Mouse (Mus musculus) intestine, embryonic 15.5 days (tissue): Measurements from ENCODE around the gene Vmn1r220. TPM values are rescaled to one million over a fixed set of nuclear protein-coding genes. Genes with fewer than 3 reads are reported as not detected.
A peak's percentile ranks its signal among the peaks of the same experiment; 100 is the strongest.
"Not testable (repeated sequence)": the region's sequence is repeated elsewhere in the genome, so short reads cannot be mapped to it uniquely, and the experiment has no call there.

ENCODE experiments used
- ATAC-seq: fragments of 200-750 bp; cut with Nextera tagmentation; 2 replicates; pipeline ENCODE4 v1.8.0; 2017; ENCODE audit warnings: moderate TSS enrichment, moderate library complexity
- H3K27ac ChIP-seq: fragments of 300-500 bp; sonication (generic); 2 replicates; pipeline ENCODE4 v1.5.1; 2015; ENCODE audit warnings: mild to moderate bottlenecking, inconsistent platforms
- H3K27me3 ChIP-seq: fragments of 300-500 bp; sonication (generic); replicated peaks from 2 replicates; pipeline ENCODE4 v1.6.1; 2015; ENCODE audit warnings: inconsistent platforms
- H3K36me3 ChIP-seq: fragments of 300-500 bp; sonication (generic); 2 replicates; pipeline ENCODE4 v1.6.1; 2015; ENCODE audit warnings: inconsistent platforms
- H3K4me1 ChIP-seq: fragments of 300-500 bp; sonication (generic); replicated peaks from 2 replicates; pipeline ENCODE4 v1.6.1; 2015; ENCODE audit warnings: inconsistent platforms
- H3K4me2 ChIP-seq: fragments of 300-500 bp; sonication (generic); replicated peaks from 2 replicates; pipeline ENCODE4 v1.6.1; 2015; ENCODE audit warnings: mild to moderate bottlenecking, inconsistent platforms
- H3K4me3 ChIP-seq: fragments of 300-500 bp; sonication (generic); replicated peaks from 2 replicates; pipeline ENCODE4 v1.5.1; 2015; ENCODE audit warnings: inconsistent platforms
- H3K9ac ChIP-seq: fragments of 300-500 bp; sonication (generic); 2 replicates; pipeline ENCODE4 v1.6.1; 2015; ENCODE audit warnings: inconsistent platforms
- H3K9me3 ChIP-seq: fragments of 300-500 bp; sonication (generic); 2 replicates; pipeline ENCODE4 v1.6.1; 2016; ENCODE audit warnings: inconsistent platforms
- WGBS: fragments of 180-500 bp; shearing (Covaris S2); methylation state at CpG from one replicate; pipeline ENCODE4 v1.1.7; 2015; 5-methylcytosine and 5-hydroxymethylcytosine counted together
- polyA plus RNA-seq: library from polyadenylated mRNA; unstranded; fragments of >200 nt; fragmentation: Nextera tagmentation; extraction: Ambion mirVana; gene quantifications from 2 replicates; pipeline ENCODE4 v1.2.1, GENCODE M21; 2015

Gene Vmn1r220
- polyA plus RNA-seq: not detected in 2 replicates

DNA sequence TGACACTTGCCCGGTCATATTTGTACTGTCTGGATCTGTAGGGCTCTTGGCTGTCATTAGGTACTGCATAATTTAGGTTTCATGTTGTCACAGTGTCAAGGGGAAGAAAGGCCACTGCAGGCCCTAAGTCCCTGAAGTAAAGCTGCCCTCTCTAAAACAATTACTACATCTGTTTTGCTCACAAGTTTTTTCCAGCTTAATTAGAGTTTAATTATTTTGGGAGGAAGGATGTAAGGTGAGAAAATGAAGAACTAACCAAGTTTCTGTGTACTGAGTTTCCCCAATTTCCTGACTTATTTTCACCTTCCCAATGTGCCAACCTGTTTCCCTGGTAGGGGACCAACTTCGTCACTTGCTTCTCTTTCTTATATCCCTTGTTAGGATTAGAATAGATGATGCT lies at the start of gene Vmn1r220:
Gene Vmn1r220 (minus strand): TSS at position 101 of the 400 bp plus-strand sequence.
- Histone ChIP-seq H3K36me3 (no peaks in the 10 kb centered on the region), H3K4me3 (no peak within 1 kb of the TSS), H3K9ac (no peak within 1 kb of the TSS), H3K27ac (no peak within 1 kb of the TSS), H3K9me3 (no peaks in the 10 kb centered on the region), H3K4me2 (no peak within 1 kb of the TSS), H3K4me1 (no peaks in the 10 kb centered on the region), H3K27me3 (no peaks in the 10 kb centered on the region)
- 84% methylated on average over 2 of the region's 2 CpGs for WGBS
- ATAC-seq: no peak

DNA sequence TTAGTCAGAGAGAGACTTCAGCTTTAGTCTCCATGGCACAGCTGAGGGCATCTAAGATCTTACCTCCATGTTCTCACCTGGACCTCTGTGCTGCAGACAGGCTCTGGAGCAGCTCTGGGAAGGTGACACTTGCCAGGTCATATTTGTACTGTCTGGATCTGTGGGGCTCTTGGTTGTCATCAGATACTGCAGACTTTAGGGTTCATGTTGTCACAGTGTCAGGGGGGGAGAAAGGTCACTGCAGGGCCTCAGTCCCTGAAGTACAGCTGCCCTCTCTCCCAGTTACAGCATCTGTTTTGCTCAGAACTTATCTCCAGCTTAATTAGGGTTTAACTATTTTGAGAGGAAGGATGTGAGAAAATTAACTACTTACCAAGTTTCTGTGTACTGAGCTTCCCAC lies 48.1 kb upstream of the Vmn1r220 start, which contains the start of gene Vmn1r222:
Gene Vmn1r222 (minus strand): TSS at position 101 of the 400 bp plus-strand sequence.
- H3K4me2 ChIP-seq, H3K9ac ChIP-seq, H3K4me1 ChIP-seq, ATAC-seq, H3K9me3 ChIP-seq, H3K27ac ChIP-seq, H3K27me3 ChIP-seq, H3K36me3 ChIP-seq, H3K4me3 ChIP-seq: not testable (repeated sequence)

- ATAC-seq: not testable (repeated sequence)
Observed at GRCm38 (mm10) chr13:23213827-23214226, 26.1 kb upstream of the Vmn1r220 start, which contains the start of gene Vmn1r221. TSS of gene Vmn1r221 (plus strand) at chr13:23214127.

DNA sequence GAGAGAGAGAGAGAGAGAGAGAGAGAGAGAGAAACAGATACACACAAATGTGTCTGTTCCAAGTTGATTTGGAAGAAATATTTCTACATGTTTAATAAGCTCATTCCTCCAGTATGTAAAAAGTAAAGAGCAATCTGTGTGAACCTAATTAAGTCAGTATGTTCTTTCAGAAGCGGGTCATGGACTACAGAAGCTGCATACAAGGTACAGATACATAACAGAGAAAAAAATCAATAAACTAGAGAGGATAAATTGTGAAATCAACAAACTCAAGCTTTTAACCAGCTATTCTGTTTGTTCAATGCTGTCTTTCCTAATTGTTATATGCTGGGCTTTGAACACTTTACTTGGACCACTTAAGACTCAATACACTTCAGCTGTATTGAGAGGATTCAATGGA lies 16.1 kb upstream of the Vmn1r220 start:
- not testable (repeated sequence) for H3K9ac ChIP-seq, H3K27ac ChIP-seq, H3K4me2 ChIP-seq, H3K4me3 ChIP-seq, H3K27me3 ChIP-seq, H3K4me1 ChIP-seq, ATAC-seq, H3K9me3 ChIP-seq, H3K36me3 ChIP-seq
- 84% methylated on average over 1 of the region's 1 CpGs for WGBS

More at GRCm38 (mm10) chr13:23213827-23214226, 26.1 kb upstream of the Vmn1r220 start, which contains the start of gene Vmn1r221:
- not testable (repeated sequence) for H3K9me3 ChIP-seq, H3K4me1 ChIP-seq, H3K9ac ChIP-seq, H3K4me3 ChIP-seq, H3K36me3 ChIP-seq, H3K27me3 ChIP-seq, H3K4me2 ChIP-seq, H3K27ac ChIP-seq
- 82% methylated on average over 2 of the region's 2 CpGs for WGBS

- H3K4me3 ChIP-seq, H3K36me3 ChIP-seq, H3K9me3 ChIP-seq, ATAC-seq, H3K4me2 ChIP-seq, H3K4me1 ChIP-seq, H3K27me3 ChIP-seq, H3K9ac ChIP-seq, H3K27ac ChIP-seq: not testable (repeated sequence)
- 93% methylated on average over 4 of the region's 4 CpGs for WGBS
Observed at GRCm38 (mm10) chr13:23166471-23166870, 21.3 kb downstream of the Vmn1r220 start.

DNA sequence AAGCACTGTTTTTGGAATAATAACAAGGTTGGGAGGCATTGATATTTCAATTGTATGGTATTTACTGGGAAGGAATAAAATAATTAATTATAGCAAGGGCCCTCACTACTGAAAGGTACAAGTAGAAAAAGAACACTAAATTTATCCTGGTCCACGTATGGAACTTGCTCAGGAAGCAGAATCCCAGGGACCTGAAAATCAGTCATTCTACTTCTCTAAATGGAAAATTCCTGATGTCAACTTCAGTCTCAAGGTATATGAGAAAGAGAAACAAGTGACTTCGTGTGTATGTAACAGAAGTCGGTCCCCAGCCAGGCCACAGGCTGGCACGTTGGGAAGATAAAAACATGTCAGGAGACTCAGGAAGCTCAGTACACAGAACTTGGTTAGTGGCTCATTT lies 28.8 kb downstream of the Vmn1r220 start, which contains the start of gene Vmn1r219:
Gene Vmn1r219 (plus strand): TSS at position 301 of the 400 bp plus-strand sequence.
- no peak within 1 kb of the TSS for H3K27ac ChIP-seq
- WGBS: 75% methylated on average over 4 of the region's 4 CpGs
- H3K4me1 ChIP-seq: no peaks in the 10 kb centered on the region
- no peaks in the 10 kb centered on the region for H3K27me3 ChIP-seq
- H3K9me3 ChIP-seq: no peaks in the 10 kb centered on the region
- H3K4me2 ChIP-seq: no peak within 1 kb of the TSS
- no peak for ATAC-seq
- no peak within 1 kb of the TSS for H3K9ac ChIP-seq
- no peaks in the 10 kb centered on the region for H3K36me3 ChIP-seq
- no peak within 1 kb of the TSS for H3K4me3 ChIP-seq

GRCm38 (mm10) chr13:23157848-23158247 lies 29.9 kb downstream of the Vmn1r220 start:
- H3K4me2 ChIP-seq: no peak overlapping the region
- no peak overlapping the region for H3K9ac ChIP-seq
- no peak overlapping the region for H3K27ac ChIP-seq
- ATAC-seq: no peak
- no peaks in the 10 kb centered on the region for H3K9me3 ChIP-seq
- 71% methylated on average over 3 of the region's 3 CpGs for WGBS
- H3K27me3 ChIP-seq: no peaks in the 10 kb centered on the region
- no peaks in the 10 kb centered on the region for H3K4me1 ChIP-seq
- H3K4me3 ChIP-seq: no peak overlapping the region
- no peaks in the 10 kb centered on the region for H3K36me3 ChIP-seq

DNA sequence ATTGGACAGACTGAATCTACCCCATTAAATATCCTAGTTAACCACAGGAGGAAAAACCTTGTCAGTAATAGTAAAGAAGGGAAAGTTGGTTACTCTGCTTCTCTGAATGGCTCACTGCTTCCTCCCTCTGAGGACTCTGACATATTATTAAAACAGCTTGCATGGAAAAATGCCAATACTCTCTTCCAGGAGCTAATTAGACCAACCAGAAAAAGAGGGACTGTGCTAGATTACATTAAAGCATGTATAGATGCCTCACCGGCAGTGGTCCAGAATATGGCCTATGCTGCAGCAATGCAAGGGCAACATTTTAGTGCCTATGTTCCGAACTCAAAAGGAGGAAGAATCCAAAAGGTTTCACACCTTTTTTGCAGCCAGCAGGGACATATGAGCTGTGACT lies 48.9 kb downstream of the Vmn1r220 start:
- no peak overlapping the region for H3K4me3 ChIP-seq
- no peak overlapping the region for H3K9ac ChIP-seq
- no peak overlapping the region for H3K4me2 ChIP-seq
- no peaks in the 10 kb centered on the region for H3K4me1 ChIP-seq
- WGBS: 85% methylated on average over 2 of the region's 2 CpGs
- no peak for ATAC-seq
- H3K27ac ChIP-seq: no peak overlapping the region
- no peaks in the 10 kb centered on the region for H3K36me3 ChIP-seq
- no peaks in the 10 kb centered on the region for H3K9me3 ChIP-seq
- H3K27me3 ChIP-seq: no peaks in the 10 kb centered on the region

- H3K4me3 ChIP-seq: no peak overlapping the region
- no peak overlapping the region for H3K27ac ChIP-seq
- no peak overlapping the region for H3K4me2 ChIP-seq
- peak; percentile 73 for ATAC-seq
- no peaks in the 10 kb centered on the region for H3K36me3 ChIP-seq
- H3K27me3 ChIP-seq: no peaks in the 10 kb centered on the region
- H3K9me3 ChIP-seq: no peaks in the 10 kb centered on the region
- no peak overlapping the region for H3K9ac ChIP-seq
- H3K4me1 ChIP-seq: no peaks in the 10 kb centered on the region
- WGBS: 37% methylated on average over 1 of the region's 1 CpGs
Observed at GRCm38 (mm10) chr13:23133501-23133900, 54.3 kb downstream of the Vmn1r220 start.

- WGBS: 66% methylated on average over 3 of the region's 3 CpGs
Observed at GRCm38 (mm10) chr13:23133099-23133498, 54.7 kb downstream of the Vmn1r220 start, which contains the start of gene Vmn1r218. TSS of gene Vmn1r218 (plus strand) at chr13:23133155.

More at GRCm38 (mm10) chr13:23133099-23133498, 54.7 kb downstream of the Vmn1r220 start, which contains the start of gene Vmn1r218:
- Histone ChIP-seq H3K9ac (no peak within 1 kb of the TSS), H3K27me3 (no peaks in the 10 kb centered on the region), H3K4me1 (no peaks in the 10 kb centered on the region), H3K9me3 (no peaks in the 10 kb centered on the region), H3K27ac (no peak within 1 kb of the TSS), H3K4me2 (no peak within 1 kb of the TSS), H3K4me3 (no peak within 1 kb of the TSS), H3K36me3 (no peaks in the 10 kb centered on the region)
- peak; percentile 20; the same call in 1 of the 2 replicates for ATAC-seq

Other genes with a start within 250 kb of the Vmn1r220 start
- not detected in 2 replicates for gene Vmn1r213, start 180.3 kb downstream of the Vmn1r220 start, polyA plus RNA-seq
- not detected in 2 replicates for gene Vmn1r214, start 157.6 kb downstream of the Vmn1r220 start, polyA plus RNA-seq
- gene Vmn1r215, start 120.0 kb downstream of the Vmn1r220 start, polyA plus RNA-seq: not detected in 2 replicates
- gene Vmn1r217, start 69.7 kb downstream of the Vmn1r220 start, polyA plus RNA-seq: not detected in 2 replicates
- not detected in 2 replicates for gene Vmn1r218, start 54.8 kb downstream of the Vmn1r220 start, polyA plus RNA-seq
- not detected in 2 replicates for gene Vmn1r219, start 28.7 kb downstream of the Vmn1r220 start, polyA plus RNA-seq
- not detected in 2 replicates for gene Vmn1r221, start 26.2 kb upstream of the Vmn1r220 start, polyA plus RNA-seq
- gene Vmn1r222, start 48.0 kb upstream of the Vmn1r220 start, polyA plus RNA-seq: not detected in 2 replicates
- not detected in 2 replicates for gene Vmn1r223, start 59.2 kb upstream of the Vmn1r220 start, polyA plus RNA-seq
- gene Zfp322a, start 181.2 kb upstream of the Vmn1r220 start, polyA plus RNA-seq: 34.5 and 40.5 TPM in 2 replicates
- 11.2 TPM in 2 replicates for gene Abt1, start 235.9 kb upstream of the Vmn1r220 start, polyA plus RNA-seq